Mouse (Mus musculus) layer of hippocampus, adult 18-20 months (tissue): ENCODE data around the gene Zfp382. TPM values are rescaled to one million over a fixed set of nuclear protein-coding genes. Genes with fewer than 3 reads are reported as not detected.
"Not testable (repeated sequence)": the region's sequence is repeated elsewhere in the genome, so short reads cannot be mapped to it uniquely, and the experiment has no call there.

Source experiments
- DNase-seq, 2 experiments: peaks; one replicate each; pipeline ENCODE4 v3.0.0; 2022; ENCODE audit warnings: low spot score in 2 of 2
- long read RNA-seq: library from polyadenylated mRNA; stranded (forward); transcript quantifications from one replicate; pipeline ENCODE4 v2.0.0, GENCODE M21; 2021
- total RNA-seq, 2 experiments: library from RNA; stranded (reverse); gene quantifications; 2 replicates each; pipeline ENCODE4 v1.2.3; 2021

The Zfp382 gene
- total RNA-seq: 10 to 100 TPM; 29.8 to 34.3 TPM
- long read RNA-seq, partial matches to known transcripts: 0 of 8 reads
- long read RNA-seq, other reads (novel, unspliced or antisense): 6 of 8 reads

DNA sequence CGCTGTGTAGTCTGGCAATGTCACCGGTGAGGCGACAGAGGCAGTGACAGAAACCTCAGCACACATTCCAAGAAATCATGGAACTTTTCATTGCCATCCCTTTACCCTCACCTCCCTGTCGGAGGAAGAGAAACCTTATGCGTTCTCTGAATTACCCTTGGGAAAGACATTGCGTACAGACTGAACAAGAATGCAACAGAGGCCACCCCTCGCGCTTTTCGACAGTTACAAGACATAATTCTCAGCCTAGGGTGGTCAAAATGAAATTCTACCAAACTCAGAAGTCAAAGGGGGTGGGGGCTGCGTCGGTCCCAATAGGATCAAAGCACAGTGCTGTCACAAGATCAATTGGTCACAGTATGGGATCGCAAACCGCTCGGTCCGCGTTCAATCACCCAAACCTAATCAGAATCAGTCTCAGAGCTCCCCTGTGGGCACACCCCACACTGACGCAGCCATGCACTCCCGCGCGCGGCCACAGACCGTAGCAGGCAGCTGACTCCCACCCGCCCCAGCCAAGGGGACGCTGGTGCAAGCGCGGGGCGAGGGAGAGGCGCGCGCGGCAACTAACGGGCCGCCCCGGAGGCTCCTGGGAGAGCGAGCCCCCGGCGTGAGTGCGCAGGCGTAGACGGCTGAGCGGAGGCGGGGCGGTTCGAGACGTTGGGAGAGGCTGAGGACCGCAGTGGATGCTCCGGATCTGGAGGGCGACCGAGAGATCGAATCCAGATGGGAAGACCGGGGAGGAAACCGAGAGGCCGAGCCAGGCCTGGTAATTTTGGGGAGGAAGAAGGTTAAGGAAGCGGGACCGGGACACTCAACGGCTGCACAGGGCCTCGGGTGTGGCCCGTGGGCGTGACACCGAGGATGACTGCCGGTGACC is at the start of gene Zfp382:
Gene Zfp382 (plus strand): TSS at position 635 of the 880 bp plus-strand sequence.
- DNase-seq: peak; percentile 89 to 91

DNA sequence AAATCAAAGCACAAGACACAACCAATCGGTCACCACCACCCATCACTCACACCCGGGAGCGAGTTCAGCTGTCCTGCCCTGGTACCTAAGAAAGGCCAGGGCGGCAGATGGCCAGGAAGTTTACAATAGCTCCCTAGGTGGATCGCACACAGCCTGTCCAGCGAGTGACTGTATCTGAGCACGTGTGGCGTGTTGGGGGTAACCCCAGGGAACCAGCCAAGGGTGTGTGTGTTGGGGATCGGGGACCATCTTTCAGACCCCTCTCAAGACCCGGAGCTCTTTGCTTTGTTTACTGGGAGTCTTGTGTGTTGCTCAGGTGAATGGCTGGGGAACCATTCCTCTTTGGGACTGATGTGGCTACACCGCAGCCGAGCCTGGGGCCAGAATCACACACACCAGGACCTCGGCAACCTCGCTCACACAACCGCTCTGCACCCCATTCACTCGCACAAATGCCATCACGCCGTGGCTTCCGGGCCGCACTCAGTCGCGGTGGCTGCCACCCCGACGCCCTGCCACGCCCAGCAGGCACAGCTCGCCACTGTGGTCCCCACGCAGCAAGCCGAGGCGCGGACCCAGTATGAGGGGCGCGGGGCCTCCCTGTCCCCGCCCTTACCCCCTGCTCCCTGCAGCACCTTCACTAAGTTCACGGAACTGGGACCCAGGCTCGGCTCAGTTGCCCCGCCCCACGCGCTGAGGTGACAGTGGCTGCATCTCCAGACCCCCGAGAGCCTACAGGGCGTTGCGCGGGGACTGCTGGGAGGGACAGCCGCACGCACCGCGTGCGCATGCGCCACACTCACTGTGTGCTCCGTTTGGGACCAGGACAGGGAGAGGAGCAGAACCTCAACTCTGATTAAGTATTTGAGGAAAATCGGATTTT is 49.4 kb upstream of the Zfp382 start, which contains the start of gene Zfp82:
Gene Zfp82 (minus strand): TSS at position 755 of the 883 bp plus-strand sequence.
- DNase-seq: peak; percentile 74 to 89

DNA sequence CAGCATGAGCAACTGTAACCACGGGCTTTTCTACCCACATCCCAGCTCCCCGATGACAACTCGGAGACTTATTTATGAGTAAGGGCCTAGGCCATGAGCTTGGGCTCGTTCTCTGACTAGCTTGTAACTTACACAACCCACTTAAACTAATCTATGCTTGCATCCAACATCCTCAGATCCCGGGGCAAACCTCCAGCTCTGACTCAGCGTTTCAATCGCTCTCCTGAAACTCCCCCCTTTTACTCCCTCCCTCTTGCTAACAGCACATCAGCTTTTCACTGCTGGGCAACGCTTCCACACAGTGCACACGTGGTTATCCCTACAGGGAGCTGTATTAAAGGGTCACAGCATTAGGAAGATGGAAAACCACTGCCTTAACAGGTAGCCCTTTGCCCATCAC is 35.2 kb upstream of the Zfp382 start:
- DNase-seq: peak in 1 of 2 experiments; percentile 64

DNA sequence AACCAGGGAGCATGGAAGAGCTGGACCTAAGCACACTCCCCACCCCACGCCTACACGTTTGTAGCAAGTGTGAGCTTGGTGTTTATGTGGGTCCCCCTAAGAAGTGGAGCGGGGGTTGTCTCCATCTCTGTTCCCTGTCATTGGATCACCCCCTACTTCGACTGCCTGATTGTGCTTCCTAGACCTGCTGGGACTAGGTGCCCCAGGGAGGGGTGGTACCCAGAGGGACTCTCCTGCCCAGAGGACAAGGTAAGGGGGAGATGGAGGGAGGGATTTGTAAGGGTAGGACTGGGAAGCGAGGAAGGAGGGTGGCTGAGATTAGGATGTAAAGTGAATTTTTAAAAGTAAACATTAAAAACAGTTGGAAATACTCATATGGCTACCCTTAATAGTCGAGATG is 32.3 kb upstream of the Zfp382 start:
- DNase-seq: no peak

DNA sequence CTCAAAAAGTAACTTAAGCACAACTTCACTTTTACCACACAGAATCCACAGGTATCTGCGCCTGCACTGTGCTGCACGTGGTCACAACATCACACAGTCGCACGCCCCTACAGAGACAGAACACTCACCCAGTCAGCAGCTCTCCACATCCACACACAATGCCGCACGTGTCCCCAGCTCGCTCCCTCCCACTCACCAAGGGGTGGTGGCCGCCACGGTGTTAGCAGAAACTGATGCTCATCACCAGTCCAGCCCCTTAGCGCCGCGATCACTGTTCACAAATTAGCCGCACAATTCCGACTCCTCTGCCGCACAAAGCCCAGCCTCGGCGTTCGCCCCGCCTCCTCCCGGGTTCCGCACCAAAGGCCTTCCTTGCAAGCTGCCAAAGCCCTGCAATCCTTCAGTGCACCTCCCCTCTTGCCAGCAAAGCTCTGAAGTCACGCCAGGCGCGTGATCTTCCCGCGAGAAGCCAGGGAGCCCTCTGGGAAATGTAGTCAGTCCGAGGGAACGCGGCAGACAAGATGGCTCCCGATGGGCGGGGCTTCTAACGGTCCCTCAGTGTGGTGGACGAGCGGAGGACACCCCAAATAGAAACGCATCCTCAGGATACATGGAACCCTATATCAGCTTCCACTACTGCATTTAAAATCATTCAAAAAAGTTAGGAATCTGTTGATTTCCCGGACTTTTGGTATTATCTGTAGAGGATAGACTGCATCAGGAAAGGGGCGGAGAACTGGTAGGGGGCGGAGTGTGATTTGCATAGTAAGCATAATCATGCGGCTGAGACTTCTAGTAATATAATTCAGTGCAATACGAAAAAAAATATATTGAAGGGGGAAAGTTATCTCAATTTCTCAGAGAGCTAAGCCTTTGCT is 31.4 kb upstream of the Zfp382 start, which contains the start of the genes Gm26920 and Zfp566:
Gene Gm26920 (minus strand): TSS at position 319 of the 878 bp plus-strand sequence.
Gene Zfp566 (minus strand): TSS at position 436 of the 878 bp plus-strand sequence.
- peak; percentile 95 to 97 for DNase-seq

DNA sequence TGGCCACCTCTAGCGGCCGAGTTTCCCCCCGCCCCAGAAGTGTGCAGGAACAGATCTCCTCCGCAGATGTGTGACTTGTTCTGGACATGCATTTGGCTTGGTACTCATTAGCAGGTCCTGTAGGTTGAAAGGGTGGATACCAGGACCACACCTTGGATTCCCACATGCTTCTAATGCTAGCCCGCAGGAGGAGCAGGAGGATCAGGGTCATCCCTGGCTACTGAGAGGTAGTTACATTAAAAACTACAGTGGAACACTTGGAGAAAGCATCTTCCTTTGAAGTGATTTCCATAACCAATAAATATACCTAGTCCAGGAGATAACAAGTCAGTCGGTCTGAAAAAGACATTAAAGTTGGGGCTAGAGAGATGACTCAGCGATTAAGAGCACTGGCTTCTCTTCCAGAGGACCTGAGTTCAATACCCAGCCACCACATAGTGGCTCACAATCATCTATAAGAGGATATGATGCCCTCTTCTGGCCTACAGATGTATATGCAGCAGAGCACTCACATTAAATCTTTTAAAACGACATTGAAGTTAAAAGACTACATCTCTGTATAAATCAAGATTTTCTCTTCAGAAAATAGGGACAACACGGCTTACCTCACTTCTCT is 30.7 kb upstream of the Zfp382 start:
- no peak for DNase-seq

DNA sequence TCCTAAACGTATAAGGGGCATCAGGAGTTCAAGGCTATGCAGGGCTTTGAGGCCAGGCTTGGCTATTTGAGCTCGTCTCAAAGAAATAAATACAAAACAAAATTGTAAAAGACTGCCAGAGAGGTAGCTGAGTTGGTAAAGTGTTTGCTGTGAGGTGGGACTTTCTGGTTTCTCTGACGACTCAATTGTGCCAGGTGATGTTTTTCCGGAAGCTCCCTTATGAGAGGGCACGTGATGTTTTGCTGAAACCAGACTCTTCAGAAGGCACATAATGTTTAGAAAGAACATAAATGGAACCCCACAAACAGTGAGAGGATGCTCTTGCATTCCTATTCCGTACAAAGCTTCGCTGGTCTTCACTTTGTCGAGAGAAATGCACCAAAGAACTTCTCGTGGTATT is 29.1 kb upstream of the Zfp382 start:
- no peak for DNase-seq

DNA sequence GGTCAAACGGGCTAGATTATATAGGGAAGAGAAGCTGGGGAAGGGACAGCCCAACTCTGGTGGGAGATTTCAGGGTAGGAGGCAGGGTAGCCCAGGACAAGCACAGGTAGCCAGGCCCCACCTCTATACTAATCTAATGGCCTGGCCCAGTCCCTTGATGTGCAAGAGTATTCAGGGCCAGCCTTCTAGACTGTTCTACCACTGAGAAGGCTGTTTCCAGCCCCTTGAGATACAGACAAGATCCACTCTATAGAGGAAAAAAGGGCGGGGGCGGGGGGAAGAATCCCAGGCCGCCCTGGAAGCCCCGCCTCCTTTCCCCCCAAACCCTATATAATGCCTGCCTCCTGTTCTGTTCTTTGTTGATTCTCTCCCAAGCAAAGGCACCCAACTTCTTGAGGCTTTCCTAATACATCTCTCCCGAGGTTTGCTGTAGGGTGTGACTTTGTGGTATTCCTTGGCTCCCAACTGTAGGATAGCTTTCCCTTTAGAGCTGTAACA is 27.8 kb upstream of the Zfp382 start:
- DNase-seq: no peak

DNA sequence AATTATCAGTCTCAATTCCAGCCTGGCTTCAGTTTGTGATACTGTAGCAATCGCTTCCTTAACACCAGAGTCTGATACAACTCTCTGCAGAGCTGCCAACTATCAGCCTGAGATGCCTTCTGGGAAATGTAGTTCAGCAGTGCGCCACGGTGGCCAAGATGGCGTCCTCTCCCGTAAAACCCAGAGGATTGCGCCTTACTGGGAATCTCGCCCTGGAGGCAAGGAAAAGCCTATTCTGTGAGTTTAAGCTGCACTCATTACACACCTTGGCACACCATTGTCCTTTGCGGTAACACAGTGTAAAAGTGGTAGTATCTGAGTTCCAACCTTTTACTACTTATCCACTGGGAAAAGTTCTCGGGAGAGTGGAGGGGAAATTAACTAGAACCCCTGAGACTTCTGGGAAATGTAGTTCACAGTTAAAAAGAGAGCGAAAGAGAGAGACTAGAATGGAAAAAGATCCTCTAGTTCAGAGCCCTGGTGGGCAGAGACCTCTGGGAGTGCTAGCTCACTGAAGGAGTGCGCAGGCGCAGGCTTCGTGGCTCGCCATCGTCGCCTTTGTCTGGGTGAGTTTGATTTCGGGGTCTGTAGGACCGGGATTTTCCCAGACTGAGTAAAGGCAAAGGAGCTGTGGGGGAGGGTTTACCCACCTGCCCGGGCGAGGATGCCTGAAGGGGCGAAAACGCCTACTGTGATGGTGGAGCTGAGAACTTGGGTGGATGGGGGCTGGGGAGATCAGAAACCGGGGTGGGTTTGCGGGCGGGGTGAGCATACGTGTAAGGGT is 26.9 kb upstream of the Zfp382 start, which contains the start of gene Zfp260:
Gene Zfp260 (plus strand): TSS at position 132 of the 784 bp plus-strand sequence.
- DNase-seq: peak; percentile 88 to 97

DNA sequence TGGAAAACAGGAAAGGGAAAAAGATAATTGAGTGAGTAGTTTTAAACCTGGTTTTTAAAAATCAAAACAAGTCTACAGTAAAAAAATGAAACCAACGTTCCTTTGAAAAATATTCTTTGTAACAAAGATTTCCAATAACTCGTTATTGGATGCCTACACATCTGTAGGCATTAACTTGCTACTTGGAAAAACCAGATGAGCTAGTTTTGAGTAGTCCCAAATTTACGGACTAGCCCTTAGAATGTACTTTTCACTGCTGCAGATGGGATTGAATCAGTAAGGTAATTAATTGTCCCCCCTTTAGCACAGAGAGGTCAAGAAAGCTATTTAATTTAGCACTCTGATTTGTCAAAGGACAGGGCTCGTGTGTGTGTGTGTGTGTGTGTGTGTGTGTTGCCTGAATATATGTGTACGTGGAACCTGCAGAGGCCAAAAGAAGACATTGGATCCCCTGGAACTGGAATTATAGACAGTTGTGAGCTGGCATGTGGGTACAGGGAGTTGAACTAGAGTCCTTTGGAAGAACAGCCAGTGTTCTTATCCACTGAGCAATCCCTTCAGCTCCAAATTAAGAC is 26.1 kb upstream of the Zfp382 start:
- DNase-seq: no peak

DNA sequence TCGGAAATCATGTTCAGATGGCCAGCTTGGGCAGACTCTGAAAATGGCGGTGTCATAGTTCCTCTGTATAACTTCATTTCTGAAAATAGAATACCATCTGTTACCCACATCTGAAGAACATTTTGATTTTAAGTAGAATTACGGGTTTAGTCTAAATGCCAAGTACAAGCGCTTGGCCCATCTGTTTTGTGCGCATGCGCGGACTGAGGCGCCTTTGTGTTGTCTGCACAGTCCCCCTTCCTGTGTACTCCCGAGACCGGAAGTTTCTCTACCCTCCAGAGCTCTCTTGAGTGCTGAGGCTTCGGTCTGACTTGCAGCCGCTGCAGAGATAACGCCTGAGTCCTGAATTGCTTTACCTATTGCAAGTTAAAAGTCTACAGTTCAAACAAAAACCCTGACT is 22.4 kb upstream of the Zfp382 start:
- DNase-seq: peak; percentile 82 to 91

DNA sequence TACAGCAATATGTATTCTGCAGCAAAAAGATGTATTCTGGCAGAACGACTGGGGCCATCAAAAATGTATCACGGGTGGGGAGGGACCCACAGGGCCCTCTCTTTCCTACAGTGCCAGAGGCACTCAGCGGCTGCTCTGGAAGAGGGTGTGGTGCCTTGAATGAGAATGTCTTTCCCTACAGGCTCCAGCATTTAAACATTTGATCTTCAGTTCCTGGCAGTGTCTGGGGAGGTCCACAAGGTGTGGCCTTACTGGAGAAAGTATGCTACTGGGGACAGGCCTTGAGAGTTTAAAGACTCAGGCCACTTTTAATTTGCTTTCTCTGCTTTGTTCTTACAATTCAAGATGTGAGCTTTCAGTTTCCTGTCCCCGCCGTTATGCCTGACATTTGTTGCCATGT is 5.7 kb upstream of the Zfp382 start:
- DNase-seq: no peak

DNA sequence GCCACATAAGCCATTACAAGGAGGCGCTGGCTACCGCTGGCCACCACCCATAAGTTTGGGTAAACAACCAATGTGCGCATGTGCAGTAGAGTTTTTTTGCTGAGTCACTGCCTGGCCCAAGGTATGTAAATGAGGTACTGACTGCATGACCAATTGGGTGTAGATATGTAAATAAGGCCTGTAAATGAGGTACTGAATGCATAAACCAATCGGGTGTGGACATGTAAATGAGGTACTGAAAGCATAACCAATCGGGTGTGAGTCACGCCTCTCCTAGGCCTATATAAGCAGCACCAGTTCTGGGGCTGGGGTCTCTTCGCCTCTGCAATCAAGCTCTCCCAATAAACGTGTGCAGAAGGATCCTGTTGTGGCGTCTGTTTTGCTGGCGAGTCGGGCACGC is 3.8 kb upstream of the Zfp382 start:
- not testable (repeated sequence) for DNase-seq

DNA sequence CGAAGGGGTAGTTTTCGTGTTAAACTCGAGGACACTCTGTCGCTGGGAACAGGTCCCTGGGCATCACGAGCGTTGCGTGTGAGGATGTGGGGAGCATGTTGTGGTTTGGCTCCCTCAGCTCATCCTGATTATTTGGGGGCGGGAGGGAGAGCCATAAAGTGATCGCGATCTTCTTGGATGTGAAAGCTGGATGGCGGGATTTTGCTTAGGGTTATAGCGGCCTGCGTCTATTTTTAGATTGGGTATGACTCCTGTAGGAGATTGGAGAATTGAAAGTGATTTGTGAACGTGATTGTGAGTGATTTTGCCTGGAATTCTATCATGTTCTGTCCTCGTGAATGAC is 417 bp downstream of the Zfp382 start:
- DNase-seq: no peak

DNA sequence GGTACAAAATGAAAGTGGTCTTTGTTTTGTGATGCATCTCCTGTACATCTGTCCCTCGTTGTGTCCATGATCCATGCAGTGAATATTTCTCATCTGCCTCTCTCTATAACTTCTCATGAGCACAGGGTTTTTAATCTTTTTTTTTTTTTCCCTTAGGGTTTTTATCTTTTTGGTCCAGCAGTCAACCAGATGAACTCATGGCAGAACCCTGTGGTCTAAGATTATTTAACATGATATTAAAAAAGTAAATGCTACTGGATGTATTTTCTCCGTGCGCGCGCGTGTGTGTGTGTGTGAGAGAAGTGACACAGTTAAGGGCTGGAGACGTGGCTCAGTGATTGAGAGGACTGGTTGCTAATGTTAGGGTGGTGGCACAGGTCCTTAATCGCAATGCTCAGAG is 8.2 kb downstream of the Zfp382 start:
- DNase-seq: no peak

DNA sequence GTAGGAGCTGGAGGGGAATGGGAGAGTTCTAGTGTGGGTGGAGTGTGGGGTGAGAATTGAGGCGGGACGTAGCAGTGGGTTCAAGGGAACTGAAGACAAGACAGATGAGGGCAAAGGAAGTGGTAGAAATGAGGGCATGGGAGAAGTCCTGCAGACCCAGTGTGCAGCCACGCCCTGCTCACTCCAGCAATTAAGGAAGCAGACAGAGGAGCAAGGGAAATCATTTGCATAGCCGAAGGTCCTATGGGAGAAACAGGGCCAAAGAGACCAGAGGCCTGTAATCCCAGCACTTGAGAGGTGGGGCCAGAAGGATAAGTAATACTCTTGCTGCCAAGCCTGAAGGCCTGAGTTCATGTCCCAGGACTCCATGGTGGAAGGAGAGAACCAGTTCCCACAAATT is 10.7 kb downstream of the Zfp382 start:
- DNase-seq: no peak

DNA sequence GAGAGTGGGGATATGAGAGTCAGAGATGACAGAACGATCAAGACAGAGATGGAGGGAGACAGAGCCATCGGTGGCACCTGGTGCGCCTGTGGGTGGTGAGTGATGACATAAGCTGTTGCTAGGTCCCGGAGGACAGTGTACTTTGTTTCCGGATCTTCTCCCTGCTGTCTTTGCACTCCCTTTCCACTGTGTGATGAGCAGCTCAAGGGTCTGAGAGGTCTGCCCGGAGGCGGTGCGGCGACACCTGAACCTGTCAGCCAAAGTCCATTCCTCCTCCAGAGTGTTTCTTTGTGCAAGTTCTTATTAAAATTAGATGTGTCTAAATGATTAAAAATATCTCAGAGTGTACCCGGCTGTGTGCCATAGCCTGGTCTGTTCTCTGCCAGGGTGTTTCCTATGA is 15.1 kb downstream of the Zfp382 start:
- DNase-seq: peak in 1 of 2 experiments; percentile 53

DNA sequence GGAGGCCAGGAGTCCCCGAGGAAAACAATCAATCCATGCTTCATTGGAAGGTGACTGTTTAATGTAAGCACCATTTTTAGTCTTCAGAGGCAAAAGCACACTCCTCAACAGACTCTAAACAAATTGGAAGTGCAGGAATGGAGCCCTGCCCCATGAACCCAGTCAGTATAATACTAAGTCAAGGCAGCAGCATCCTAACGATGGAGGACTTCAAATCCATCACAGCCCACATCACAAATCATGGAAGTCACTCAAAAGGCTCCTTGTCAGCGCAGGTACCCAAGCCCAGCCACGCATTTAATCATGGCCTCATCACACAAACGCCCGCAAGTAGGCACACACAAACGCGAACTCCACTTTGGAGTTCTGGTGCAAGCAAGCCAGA is 21.4 kb downstream of the Zfp382 start:
- no peak for DNase-seq
